Mouse (Mus musculus): ENCODE measurements around the gene Mfsd4b2. TPM values are rescaled to one million over a fixed set of nuclear protein-coding genes. Genes with fewer than 3 reads are reported as not detected.

Mfsd4b2 gene
- polyA plus RNA-seq, 1 experiment, result not detected

DNA sequence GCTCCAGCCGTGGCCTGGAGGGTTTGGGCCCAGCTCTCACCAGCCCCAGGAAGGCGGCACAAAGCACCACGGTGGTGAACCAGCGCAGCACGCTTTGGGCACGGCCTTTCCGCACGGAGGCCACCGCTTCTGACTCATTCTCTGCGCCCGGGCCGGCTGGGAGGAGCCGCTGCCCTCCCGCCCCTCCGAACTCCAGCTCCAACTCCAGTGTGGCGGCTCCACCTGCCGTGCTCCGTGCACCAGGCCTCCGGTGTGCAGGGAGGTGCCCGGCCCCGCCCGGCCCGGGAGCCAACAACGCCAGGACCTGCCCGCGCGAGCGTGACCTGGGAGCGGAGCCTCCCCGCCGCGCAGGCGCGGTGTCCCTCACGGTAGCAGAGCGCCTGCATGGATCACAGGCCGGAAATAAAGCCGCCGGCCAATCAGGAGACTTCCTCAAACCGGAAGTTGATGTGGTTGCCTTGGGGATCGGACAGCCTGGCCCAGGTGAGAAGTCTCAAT, 27.8 kb downstream of the Mfsd4b2 start, which contains the start of gene Mfsd4b4:
Gene Mfsd4b4 (minus strand): TSS at position 365 of the 498 bp plus-strand sequence.
- peak; percentile 58 for TF ChIP-seq POLR2A (IDR thresholded peaks at IDR 0.05; ENCODE audit: insufficient read depth, low read length)
- no peak for TF ChIP-seq EP300 (IDR thresholded peaks at IDR 0.05; ENCODE audit: insufficient read depth, low read depth, low read length)
- TF ChIP-seq CTCF (IDR thresholded peaks at IDR 0.05; ENCODE audit: low read depth, low read length), result no peak
- peak within 1 kb of the TSS; percentile 85 for H3K4me3 ChIP-seq (ENCODE audit: low read depth, low read length)
- peak within 1 kb of the TSS; percentile 37 for H3K27ac ChIP-seq (ENCODE audit: insufficient read depth, low read length)
- no peaks in the 10 kb centered on the region for H3K36me3 ChIP-seq (ENCODE audit: control insufficient read depth, insufficient read depth, low read length, poor library complexity, severe bottlenecking)
- H3K9ac ChIP-seq (ENCODE audit: low read depth, poor library complexity, severe bottlenecking), result peak within 1 kb of the TSS; percentile 68
- no peaks in the 10 kb centered on the region for H3K4me1 ChIP-seq (ENCODE audit: control insufficient read depth, insufficient read depth, low read length)
- H3K27me3 ChIP-seq (ENCODE audit: control insufficient read depth, insufficient read depth, low read length, poor library complexity, severe bottlenecking), result no peaks in the 10 kb centered on the region
- 0 out of 2 replicates have a peak, but pooled peaks cover 2% of the 10 kb centered on the region for H3K9me3 ChIP-seq (replicated peaks; ENCODE audit: control insufficient read depth, insufficient read depth, low read length, poor library complexity, severe bottlenecking)

- TF ChIP-seq EP300 (IDR thresholded peaks at IDR 0.05; ENCODE audit: insufficient read depth, low read depth, low read length), result no peak
- TF ChIP-seq POLR2A (IDR thresholded peaks at IDR 0.05; ENCODE audit: insufficient read depth, low read length), result no peak
- TF ChIP-seq CTCF (IDR thresholded peaks at IDR 0.05; ENCODE audit: low read depth, low read length), result peak; percentile 9
- H3K9me3 ChIP-seq (replicated peaks; ENCODE audit: control insufficient read depth, insufficient read depth, low read length, poor library complexity, severe bottlenecking), result 0 out of 2 replicates have a peak, but pooled peaks cover 2% of the 10 kb centered on the region
- H3K27ac ChIP-seq (ENCODE audit: insufficient read depth, low read length), result no peak overlapping the region
- H3K27me3 ChIP-seq (ENCODE audit: control insufficient read depth, insufficient read depth, low read length, poor library complexity, severe bottlenecking), result no peaks in the 10 kb centered on the region
- no peaks in the 10 kb centered on the region for H3K36me3 ChIP-seq (ENCODE audit: control insufficient read depth, insufficient read depth, low read length, poor library complexity, severe bottlenecking)
- H3K4me1 ChIP-seq (ENCODE audit: control insufficient read depth, insufficient read depth, low read length), result no peaks in the 10 kb centered on the region
- no peak overlapping the region for H3K9ac ChIP-seq (ENCODE audit: low read depth, poor library complexity, severe bottlenecking)
- H3K4me3 ChIP-seq (ENCODE audit: low read depth, low read length), result no peak overlapping the region
These were observed 30.2 kb downstream of the Mfsd4b2 start for GRCm38 (mm10) chr10:39896503-39896902.

- no peak overlapping the region for H3K4me3 ChIP-seq (ENCODE audit: low read depth, low read length)
- H3K4me1 ChIP-seq (ENCODE audit: control insufficient read depth, insufficient read depth, low read length), result no peaks in the 10 kb centered on the region
- no peaks in the 10 kb centered on the region for H3K9me3 ChIP-seq (replicated peaks; ENCODE audit: control insufficient read depth, insufficient read depth, low read length, poor library complexity, severe bottlenecking)
- H3K27me3 ChIP-seq (ENCODE audit: control insufficient read depth, insufficient read depth, low read length, poor library complexity, severe bottlenecking), result no peaks in the 10 kb centered on the region
- TF ChIP-seq CTCF (IDR thresholded peaks at IDR 0.05; ENCODE audit: low read depth, low read length), result no peak
- no peak for TF ChIP-seq POLR2A (IDR thresholded peaks at IDR 0.05; ENCODE audit: insufficient read depth, low read length)
- TF ChIP-seq EP300 (IDR thresholded peaks at IDR 0.05; ENCODE audit: insufficient read depth, low read depth, low read length), result no peak
- no peak overlapping the region for H3K9ac ChIP-seq (ENCODE audit: low read depth, poor library complexity, severe bottlenecking)
- H3K27ac ChIP-seq (ENCODE audit: insufficient read depth, low read length), result no peak overlapping the region
- no peaks in the 10 kb centered on the region for H3K36me3 ChIP-seq (ENCODE audit: control insufficient read depth, insufficient read depth, low read length, poor library complexity, severe bottlenecking)
These were observed 32.7 kb downstream of the Mfsd4b2 start for GRCm38 (mm10) chr10:39893702-39894697.

DNA sequence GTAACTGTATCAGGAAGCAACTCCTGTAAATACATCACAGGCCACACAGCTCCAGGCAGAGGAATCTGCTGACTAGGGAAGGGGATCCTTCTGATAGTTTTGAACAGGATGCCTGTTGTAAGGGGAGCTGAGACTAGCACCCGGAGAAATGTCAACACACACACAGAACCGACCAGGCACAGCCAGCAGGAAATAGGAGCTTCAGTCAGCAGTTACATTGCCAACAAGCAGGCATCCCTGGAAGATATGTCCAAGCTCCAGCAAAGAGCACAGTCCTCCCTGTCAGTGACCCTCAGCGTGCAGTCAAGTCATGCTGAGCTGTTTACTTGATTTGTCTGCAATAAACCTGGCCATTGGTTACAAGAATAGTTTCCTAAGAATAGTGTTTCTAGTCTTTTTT, 38.1 kb downstream of the Mfsd4b2 start:
- TF ChIP-seq EP300 (IDR thresholded peaks at IDR 0.05; ENCODE audit: insufficient read depth, low read depth, low read length) (no peak), POLR2A (IDR thresholded peaks at IDR 0.05; ENCODE audit: insufficient read depth, low read length) (no peak)
- H3K36me3 ChIP-seq (ENCODE audit: control insufficient read depth, insufficient read depth, low read length, poor library complexity, severe bottlenecking), result no peaks in the 10 kb centered on the region
- no peaks in the 10 kb centered on the region for H3K9me3 ChIP-seq (replicated peaks; ENCODE audit: control insufficient read depth, insufficient read depth, low read length, poor library complexity, severe bottlenecking)
- H3K27ac ChIP-seq (ENCODE audit: insufficient read depth, low read length), result no peak overlapping the region
- H3K4me3 ChIP-seq (ENCODE audit: low read depth, low read length), result no peak overlapping the region
- no peaks in the 10 kb centered on the region for H3K27me3 ChIP-seq (ENCODE audit: control insufficient read depth, insufficient read depth, low read length, poor library complexity, severe bottlenecking)
- H3K9ac ChIP-seq (ENCODE audit: low read depth, poor library complexity, severe bottlenecking), result no peak overlapping the region
- H3K4me1 ChIP-seq (ENCODE audit: control insufficient read depth, insufficient read depth, low read length), result no peaks in the 10 kb centered on the region

Other genes with a start within 250 kb of the Mfsd4b2 start
- 36.9 and 38.0 TPM in 2 replicates for gene Rev3l, start 194.8 kb downstream of the Mfsd4b2 start, polyA plus RNA-seq (2011; ENCODE audit: insufficient read depth, insufficient read length, low read depth, missing spikeins)
- 5.7 and 5.9 TPM in 2 replicates for gene Mfsd4b4, start 27.7 kb downstream of the Mfsd4b2 start, polyA plus RNA-seq (2011; ENCODE audit: insufficient read depth, insufficient read length, low read depth, missing spikeins)
- gene Mfsd4b3, start 33.2 kb upstream of the Mfsd4b2 start, polyA plus RNA-seq (2011; ENCODE audit: insufficient read depth, insufficient read length, low read depth, missing spikeins), result 0.76 TPM in 1 of 2 replicates, not detected in the other
- gene Mfsd4b5, start 59.7 kb upstream of the Mfsd4b2 start, polyA plus RNA-seq (2011; ENCODE audit: insufficient read depth, insufficient read length, low read depth, missing spikeins), result not detected in 2 replicates
- not detected in 2 replicates for gene Mfsd4b1, start 98.3 kb upstream of the Mfsd4b2 start, polyA plus RNA-seq (2011; ENCODE audit: insufficient read depth, insufficient read length, low read depth, missing spikeins)
- gene Slc16a10, start 215.3 kb upstream of the Mfsd4b2 start, polyA plus RNA-seq (2011; ENCODE audit: insufficient read depth, insufficient read length, low read depth, missing spikeins), result 4.7 and 5.4 TPM in 2 replicates

Data from ES-Bruce4 (cell line).